Mouse (Mus musculus) cerebellum, adult 2 months (tissue): Measurements from ENCODE around the gene Kank1.

ENCODE experiments used
- CTCF ChIP-seq: fragments of 200-500 bp; IDR thresholded peaks from 2 replicates; pipeline ENCODE4 v1.5.1; 2011; ENCODE audit warnings: low read depth, mild to moderate bottlenecking, control low read depth, low read length, moderate library complexity, borderline replicate concordance; ENCODE audit not compliant: insufficient read depth
- POLR2A ChIP-seq: fragments of 200-500 bp; IDR thresholded peaks from 2 replicates; pipeline ENCODE4 v1.6.1; 2011; ENCODE audit warnings: low read length, control low read depth, borderline replicate concordance; ENCODE audit not compliant: insufficient read depth

DNA sequence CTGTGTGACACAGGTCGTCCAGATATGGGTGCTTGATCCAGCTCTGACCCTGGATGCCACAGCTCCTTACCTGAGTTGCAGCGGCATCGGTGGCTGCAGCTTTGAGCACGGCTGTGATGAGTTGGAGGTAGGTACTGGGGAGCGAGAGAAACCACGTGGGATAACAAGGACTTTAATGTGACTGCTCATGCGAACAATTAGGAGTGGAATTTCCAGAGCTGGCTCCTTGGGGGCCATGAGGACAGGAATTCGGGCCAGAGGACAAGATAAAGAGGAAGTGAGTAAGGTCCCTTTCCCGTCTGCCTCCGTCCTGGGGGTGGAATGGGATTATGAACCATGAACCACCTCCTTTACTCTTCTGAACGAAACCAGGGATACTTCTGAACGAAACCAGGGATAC is 129.8 kb downstream of the Kank1 start:
- TF ChIP-seq POLR2A (no peak), CTCF (no peak)
